ENCODE assay signal across 18 mouse cellular contexts in genomic region chr3:117119576-117119975, GRCm38 (mm10).
"Had no signal": no experiment of that assay in that cellular context is flagged by ENCODE, and none has a peak within 500 bp of the region (broad histone marks: within the 10 kb centered on the region; RNA-seq: fewer than 3 reads in every experiment).

No protein-coding gene starts in this region.

- H3K4me2 ChIP-seq: kidney, embryonic 15.5 days; limb, embryonic 12.5 days; limb, embryonic 15.5 days; lung, embryonic 14.5 days; midbrain, embryonic 13.5 days; neural tube, embryonic 13.5 days had no signal

- H3K9me3 ChIP-seq: kidney, embryonic 15.5 days; limb, embryonic 15.5 days; megakaryocyte, embryonic 14.5 days; midbrain, embryonic 10.5 days; midbrain, embryonic 13.5 days had no signal

- ATAC-seq: lung, postnatal 0 days had no signal

- H3K4me3 ChIP-seq: kidney, embryonic 15.5 days; limb, embryonic 12.5 days; limb, embryonic 15.5 days; megakaryocyte, embryonic 14.5 days; midbrain, embryonic 10.5 days; midbrain, embryonic 13.5 days; myocyte; neural tube, embryonic 13.5 days had no signal

- DNase-seq: kidney, adult 2 months; kidney, postnatal 4 days; left cerebral cortex, postnatal 4 days; lung, embryonic 14.5 days; thymus, adult 2 months; thymus, postnatal 14 days; thymus, postnatal 4 days had no signal

- H3K4me1 ChIP-seq: kidney, embryonic 15.5 days; limb, embryonic 12.5 days; limb, embryonic 15.5 days; megakaryocyte, embryonic 14.5 days; midbrain, embryonic 10.5 days; midbrain, embryonic 13.5 days; neural tube, embryonic 13.5 days had no signal

- H3K9ac ChIP-seq: kidney, embryonic 15.5 days; limb, embryonic 12.5 days; limb, embryonic 15.5 days; lung, embryonic 14.5 days; midbrain, embryonic 13.5 days; neural tube, embryonic 13.5 days had no signal

- H3K27me3 ChIP-seq: kidney, embryonic 15.5 days; limb, embryonic 12.5 days; limb, embryonic 15.5 days; megakaryocyte, embryonic 14.5 days; midbrain, embryonic 13.5 days; neural tube, embryonic 13.5 days had no signal

- H3K36me3 ChIP-seq: kidney, embryonic 15.5 days; limb, embryonic 12.5 days; limb, embryonic 15.5 days; midbrain, embryonic 10.5 days; midbrain, embryonic 13.5 days; neural tube, embryonic 13.5 days had no signal

- H3K27ac ChIP-seq: hindbrain, postnatal 0 days; kidney, embryonic 15.5 days; limb, embryonic 12.5 days; limb, embryonic 15.5 days; midbrain, embryonic 10.5 days; midbrain, embryonic 13.5 days; neural tube, embryonic 13.5 days; stomach, postnatal 0 days had no signal
